Mouse (Mus musculus) hindbrain, postnatal 0 days (tissue): ENCODE data around the gene Taar8c. TPM values are rescaled to one million over a fixed set of nuclear protein-coding genes. Genes with fewer than 3 reads are reported as not detected.
"Not testable (repeated sequence)": the region's sequence is repeated elsewhere in the genome, so short reads cannot be mapped to it uniquely, and the experiment has no call there.

Source experiments
- ATAC-seq: fragments of 200-750 bp; cut with Nextera tagmentation; 2 replicates; pipeline ENCODE4 v1.8.0; 2017; ENCODE audit warnings: mild to moderate bottlenecking, moderate TSS enrichment, moderate library complexity
- DNase-seq: peaks from one replicate; pipeline ENCODE4 v3.0.0-alpha.2; 2015; ENCODE audit warnings: low spot score
- H3K27ac ChIP-seq: fragments of 300-500 bp; sonication (generic); 2 replicates; pipeline ENCODE4 v1.5.1; 2014; ENCODE audit warnings: mild to moderate bottlenecking
- H3K27me3 ChIP-seq: fragments of 300-500 bp; sonication (generic); 2 replicates; pipeline ENCODE4 v1.6.1; 2014; ENCODE audit warnings: low read length, mixed read lengths; ENCODE audit not compliant: insufficient read depth
- H3K36me3 ChIP-seq: fragments of 300-500 bp; sonication (generic); 2 replicates; pipeline ENCODE4 v1.6.1; 2014; ENCODE audit warnings: low read length, mixed read lengths; ENCODE audit not compliant: insufficient read depth
- H3K4me1 ChIP-seq: fragments of 300-500 bp; sonication (generic); 2 replicates; pipeline ENCODE4 v1.6.1; 2014; ENCODE audit warnings: antibody characterized with exemption, low read length, mixed read lengths; ENCODE audit not compliant: insufficient read depth
- H3K4me2 ChIP-seq: fragments of 300-500 bp; sonication (generic); 2 replicates; pipeline ENCODE4 v1.6.1; 2014; ENCODE audit warnings: low read depth, mild to moderate bottlenecking, low read length, moderate library complexity, mixed read lengths
- H3K4me3 ChIP-seq: fragments of 300-500 bp; sonication (generic); 2 replicates; pipeline ENCODE4 v1.5.1; 2014; ENCODE audit warnings: low read length
- H3K9ac ChIP-seq: fragments of 300-500 bp; sonication (generic); replicated peaks from 2 replicates; pipeline ENCODE4 v1.6.1; 2014; ENCODE audit warnings: mild to moderate bottlenecking, low read length, moderate library complexity, mixed read lengths
- H3K9me3 ChIP-seq: fragments of 300-500 bp; sonication (generic); 2 replicates; pipeline ENCODE4 v1.6.1; 2016; ENCODE audit warnings: low read length, mixed read lengths
- CTCF ChIP-seq: IDR thresholded peaks from 2 replicates; pipeline ENCODE4 v1.5.1; 2016; ENCODE audit warnings: antibody characterized with exemption, control low read depth, low read depth
- WGBS: fragments of 180-500 bp; shearing (Covaris S2); extraction: QIAGEN DNeasy Blood & Tissue Kit; methylation state at CpG from one replicate; pipeline ENCODE4 v1.1.7; 2014; 5-methylcytosine and 5-hydroxymethylcytosine counted together
- polyA plus RNA-seq: library from polyadenylated mRNA; unstranded; fragments of >200 nt; fragmentation: Nextera tagmentation; extraction: Ambion mirVana; gene quantifications from 2 replicates; pipeline ENCODE4 v1.2.1, GENCODE M21; 2015
- total RNA-seq: library from RNA; depleted of rRNA; stranded (reverse); fragments of >200 nt; gene quantifications from 2 replicates; pipeline ENCODE4 v1.2.3, GENCODE M21; 2014; rRNA removed

Gene Taar8c
- not detected in 2 replicates for total RNA-seq
- not detected in 2 replicates for polyA plus RNA-seq

DNA sequence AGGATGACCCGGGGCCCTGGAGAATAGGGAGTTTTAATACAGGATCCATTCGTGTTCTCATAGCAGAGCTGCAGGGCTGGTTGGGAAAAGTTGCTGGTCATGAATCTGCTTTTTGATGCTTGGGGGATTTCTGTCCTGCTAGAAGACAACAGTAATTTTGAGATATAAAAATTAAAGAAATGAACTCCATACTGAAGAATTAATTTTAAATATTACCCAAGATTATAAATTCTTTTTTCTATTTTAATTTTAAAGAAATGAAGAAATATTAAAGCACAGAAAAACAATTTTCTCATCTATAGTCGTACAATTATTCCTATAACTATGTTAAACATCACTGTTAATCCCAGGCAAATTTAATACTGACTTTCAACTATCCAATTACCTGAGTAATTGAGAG lies at the start of gene Taar8c:
TSS of gene Taar8c (minus strand) at position 101 of the 400 bp plus-strand sequence.
- not testable (repeated sequence) for H3K4me3 ChIP-seq, H3K4me2 ChIP-seq, H3K9ac ChIP-seq, H3K36me3 ChIP-seq, H3K27me3 ChIP-seq, H3K4me1 ChIP-seq, H3K27ac ChIP-seq, ATAC-seq, DNase-seq, H3K9me3 ChIP-seq
- WGBS = 89% methylated on average over 1 of the region's 3 CpGs

DNA sequence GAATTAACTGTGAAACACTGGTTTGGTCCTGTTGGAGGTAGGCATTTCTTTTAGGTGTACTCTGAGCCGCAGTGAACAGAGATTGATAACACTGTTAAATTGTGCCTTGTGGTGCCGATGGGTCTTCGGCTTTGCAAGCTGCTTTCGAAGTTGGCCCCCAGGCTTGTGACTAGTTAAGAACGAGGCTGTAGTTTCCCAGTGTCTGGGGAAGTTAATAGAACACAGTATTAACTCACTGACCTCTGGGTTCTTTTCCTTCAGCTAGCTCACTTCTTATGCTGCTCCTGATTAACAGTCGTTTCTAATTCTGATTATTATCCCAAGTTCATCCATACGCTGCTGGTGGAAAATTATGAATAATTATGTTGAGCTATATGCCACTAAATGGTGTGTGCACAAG lies 48.4 kb upstream of the Taar8c start:
- H3K27ac ChIP-seq = no peak overlapping the region
- no peak for TF ChIP-seq CTCF
- H3K4me3 ChIP-seq = peak overlapping the region; percentile 93
- ATAC-seq = no peak; the same call in 1 of the 2 replicates
- DNase-seq = peak; percentile 17
- peak overlapping the region; percentile 83 for H3K9ac ChIP-seq
- WGBS = 32% methylated on average over 7 of the region's 7 CpGs
- peak overlapping the region; percentile 67 for H3K4me2 ChIP-seq
- no peaks in the 10 kb centered on the region for H3K36me3 ChIP-seq
- no peaks in the 10 kb centered on the region for H3K27me3 ChIP-seq
- no peaks in the 10 kb centered on the region for H3K4me1 ChIP-seq
- H3K9me3 ChIP-seq = no peaks in the 10 kb centered on the region

DNA sequence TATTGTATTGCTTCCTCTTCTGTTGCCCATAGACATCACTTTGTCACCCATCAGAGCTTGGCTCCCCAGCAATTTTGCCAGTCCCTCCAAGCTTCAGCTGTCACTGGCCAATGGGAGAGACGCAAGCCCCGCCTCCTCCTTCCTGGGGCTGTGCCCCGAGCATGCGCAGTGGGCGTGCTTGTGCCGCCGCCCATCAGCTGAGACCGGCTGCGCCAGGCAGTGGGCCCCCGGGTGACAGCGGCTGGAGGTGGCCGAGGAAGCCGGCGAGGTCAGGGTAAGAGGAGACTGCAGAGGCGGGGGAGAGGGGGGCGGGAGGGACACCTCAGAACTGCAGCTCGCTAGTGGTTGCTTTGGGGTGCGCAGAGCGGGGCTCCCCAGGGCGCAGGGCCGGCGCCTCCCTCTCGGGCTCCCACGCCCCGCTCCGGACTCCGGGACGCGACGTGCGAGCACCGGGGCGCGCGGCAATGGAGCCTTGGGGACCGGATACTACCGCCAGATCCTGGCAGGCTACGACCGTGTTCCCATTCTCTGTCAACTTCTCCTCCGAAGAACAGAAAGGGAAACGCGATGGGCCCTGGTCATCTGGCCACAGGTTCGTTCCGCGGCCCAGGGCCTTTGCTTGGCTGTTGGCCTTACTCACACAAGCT lies 47.5 kb upstream of the Taar8c start, which contains the start of gene Stx7:
TSS of gene Stx7 (plus strand) at position 168 of the 647 bp plus-strand sequence.
- TF ChIP-seq CTCF = no peak
- Histone ChIP-seq H3K27ac (peak within 1 kb of the TSS; percentile 87), H3K4me1 (no peaks in the 10 kb centered on the region), H3K9me3 (no peaks in the 10 kb centered on the region), H3K27me3 (no peaks in the 10 kb centered on the region), H3K4me2 (peak within 1 kb of the TSS; percentile 67), H3K36me3 (no peaks in the 10 kb centered on the region), H3K9ac (peak within 1 kb of the TSS; percentile 83), H3K4me3 (peak within 1 kb of the TSS; percentile 93)
- DNase-seq (peak; percentile 97), ATAC-seq (peak; percentile 99)
- under 1% methylated on average over 39 of the region's 45 CpGs for WGBS

DNA sequence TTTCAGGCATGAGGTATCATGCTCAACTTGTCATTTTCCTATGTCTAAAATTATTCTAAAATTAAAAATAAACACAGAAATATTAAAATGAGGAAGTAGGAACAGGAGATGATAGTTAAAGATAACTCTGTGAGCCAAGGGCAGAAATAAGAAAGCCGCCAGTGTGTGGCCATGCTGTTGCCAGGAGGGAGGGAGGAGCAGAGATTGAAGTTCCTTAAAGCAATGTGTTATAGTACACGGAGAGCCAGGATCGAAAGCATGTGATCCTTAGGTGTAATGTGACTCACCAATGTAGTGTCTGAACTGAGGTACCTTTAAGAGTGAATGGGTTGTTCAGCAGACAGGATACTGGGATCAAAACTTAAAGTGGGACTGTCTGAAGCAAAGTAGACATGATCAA lies 41.0 kb upstream of the Taar8c start:
- ATAC-seq = no peak
- TF ChIP-seq CTCF = no peak
- H3K4me1 ChIP-seq = no peaks in the 10 kb centered on the region
- H3K27ac ChIP-seq = no peak overlapping the region
- H3K4me3 ChIP-seq = no peak overlapping the region
- no peaks in the 10 kb centered on the region for H3K36me3 ChIP-seq
- no peaks in the 10 kb centered on the region for H3K27me3 ChIP-seq
- no peak for DNase-seq
- no peaks in the 10 kb centered on the region for H3K9me3 ChIP-seq
- 78% methylated on average over 3 of the region's 3 CpGs for WGBS
- H3K9ac ChIP-seq = no peak overlapping the region
- H3K4me2 ChIP-seq = no peak overlapping the region

DNA sequence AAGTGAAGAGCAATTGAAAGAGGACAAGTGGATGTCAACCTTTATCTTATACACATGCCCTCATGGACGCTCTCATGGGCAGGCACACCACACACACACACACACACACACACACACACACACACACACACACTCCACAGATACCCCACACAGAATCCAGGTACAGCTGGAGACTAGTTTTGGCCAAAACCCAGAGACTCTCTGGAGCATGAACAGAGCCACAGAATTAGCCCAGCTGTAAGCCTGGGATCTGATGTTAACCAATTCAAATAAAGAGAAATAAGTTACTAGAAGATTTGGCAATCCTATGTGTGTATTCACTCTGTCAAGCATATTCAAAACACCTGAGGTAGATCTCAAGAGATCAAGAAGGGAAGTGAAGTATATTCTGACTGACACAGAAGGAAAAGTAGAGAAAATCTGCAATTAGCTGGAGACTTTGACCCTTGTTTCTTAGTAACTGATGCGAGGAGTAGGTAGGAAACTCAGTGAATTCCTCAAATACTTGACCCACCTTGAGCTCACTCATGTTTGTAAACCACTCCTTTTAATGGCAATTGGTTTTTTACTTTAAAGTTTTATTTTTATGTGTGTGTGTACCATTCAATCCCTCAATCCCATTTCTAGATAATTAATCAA lies 37.0 kb upstream of the Taar8c start:
- TF ChIP-seq CTCF = no peak
- Histone ChIP-seq H3K36me3 (no peaks in the 10 kb centered on the region), H3K4me2 (no peak overlapping the region), H3K9ac (no peak overlapping the region), H3K27ac (no peak overlapping the region), H3K27me3 (no peaks in the 10 kb centered on the region), H3K9me3 (no peaks in the 10 kb centered on the region), H3K4me1 (no peaks in the 10 kb centered on the region), H3K4me3 (no peak overlapping the region)
- 92% methylated on average over 2 of the region's 2 CpGs for WGBS
- ATAC-seq = no peak
- DNase-seq = no peak

DNA sequence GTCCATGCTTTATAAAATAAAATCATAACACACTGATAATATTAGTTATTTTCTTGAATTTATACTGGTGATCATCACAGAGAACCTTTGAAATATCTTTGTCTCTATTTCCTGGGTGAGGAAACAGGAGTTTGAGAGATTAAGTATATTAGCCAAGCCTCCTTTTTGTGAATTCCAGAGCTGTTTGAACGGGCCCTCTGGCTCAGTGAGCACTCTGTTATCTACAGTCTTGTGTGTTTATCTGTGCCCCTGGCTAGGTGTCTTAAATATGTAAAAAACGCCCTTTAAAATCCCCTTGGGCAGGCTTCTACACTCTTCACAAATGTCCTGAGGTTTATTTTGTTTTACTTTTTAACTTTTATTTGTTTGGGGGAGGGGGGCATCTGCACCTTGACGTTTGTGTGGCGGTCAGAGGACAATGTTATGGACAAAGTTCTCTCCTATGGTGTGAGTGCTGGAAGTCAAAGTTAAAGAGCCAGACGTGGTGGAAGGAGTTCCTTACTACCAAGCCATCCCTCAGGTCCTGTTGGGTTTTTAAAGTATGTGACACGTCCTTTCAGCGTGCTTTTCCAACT lies 32.4 kb upstream of the Taar8c start:
- DNase-seq (no peak), ATAC-seq (no peak)
- Histone ChIP-seq H3K9ac (no peak overlapping the region), H3K4me1 (no peaks in the 10 kb centered on the region), H3K27ac (no peak overlapping the region), H3K4me2 (no peak overlapping the region), H3K4me3 (no peak overlapping the region), H3K9me3 (no peaks in the 10 kb centered on the region), H3K27me3 (no peaks in the 10 kb centered on the region), H3K36me3 (no peaks in the 10 kb centered on the region)
- WGBS = 61% methylated on average over 7 of the region's 7 CpGs
- no peak for TF ChIP-seq CTCF

DNA sequence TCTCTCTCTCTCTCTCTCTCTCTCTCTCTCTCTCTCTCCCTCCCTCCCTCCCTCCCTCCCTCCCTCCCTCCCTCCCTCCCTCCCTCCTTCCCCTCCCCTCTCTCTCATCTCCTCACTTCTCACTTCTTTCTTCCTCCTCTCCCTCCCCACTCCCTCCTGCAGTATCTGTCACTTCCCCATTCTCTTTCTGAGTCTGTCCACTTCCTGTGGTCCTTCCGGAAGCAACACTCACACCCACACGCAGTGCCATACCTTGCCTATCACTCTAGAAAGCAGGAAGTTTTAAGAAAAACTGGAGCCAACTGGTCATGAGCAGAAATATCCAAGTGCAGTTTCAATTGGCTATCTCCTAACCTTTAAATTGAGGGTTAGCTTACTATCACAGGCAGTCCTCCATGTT lies 31.4 kb upstream of the Taar8c start:
- Histone ChIP-seq H3K27ac (no peak overlapping the region), H3K4me3 (no peak overlapping the region), H3K36me3 (no peaks in the 10 kb centered on the region), H3K9me3 (no peaks in the 10 kb centered on the region), H3K9ac (no peak overlapping the region), H3K27me3 (no peaks in the 10 kb centered on the region), H3K4me1 (no peaks in the 10 kb centered on the region), H3K4me2 (no peak overlapping the region)
- ATAC-seq = no peak
- 71% methylated on average over 2 of the region's 2 CpGs for WGBS
- DNase-seq = no peak
- TF ChIP-seq CTCF = no peak
